Mouse (Mus musculus): ENCODE data around the gene Pigl.
"Not testable (repeated sequence)": the region's sequence is repeated elsewhere in the genome, so short reads cannot be mapped to it uniquely, and the experiment has no call there.

Gene Pigl

DNA sequence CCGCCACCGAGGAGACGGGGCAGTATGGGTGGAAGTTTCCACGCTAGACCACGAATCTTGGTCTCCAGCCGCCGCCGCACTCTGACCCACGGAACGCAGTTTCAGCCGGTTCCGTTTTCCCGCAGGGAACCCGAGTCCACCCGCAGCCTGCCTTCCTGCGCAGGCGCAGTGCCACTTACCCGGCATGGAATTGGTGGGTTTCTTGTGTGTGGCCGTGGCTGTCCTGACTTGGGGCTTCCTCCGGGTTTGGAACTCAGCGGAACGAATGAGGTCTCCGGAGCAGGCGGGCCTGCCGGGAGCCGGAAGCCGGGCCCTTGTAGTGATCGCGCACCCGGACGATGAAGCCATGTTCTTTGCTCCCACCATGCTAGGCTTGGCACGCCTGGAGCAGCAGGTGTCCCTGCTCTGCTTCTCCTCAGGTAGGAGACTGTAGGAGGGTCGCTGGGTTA lies at the start of gene Pigl, which contains the start of gene Ncor1:
Pigl (plus strand) TSS at position 185 of the 449 bp plus-strand sequence.
Ncor1 (minus strand) TSS at position 266 of the 449 bp plus-strand sequence.
- DNase-seq (ENCODE audit: low read depth): peak; percentile 91

DNA sequence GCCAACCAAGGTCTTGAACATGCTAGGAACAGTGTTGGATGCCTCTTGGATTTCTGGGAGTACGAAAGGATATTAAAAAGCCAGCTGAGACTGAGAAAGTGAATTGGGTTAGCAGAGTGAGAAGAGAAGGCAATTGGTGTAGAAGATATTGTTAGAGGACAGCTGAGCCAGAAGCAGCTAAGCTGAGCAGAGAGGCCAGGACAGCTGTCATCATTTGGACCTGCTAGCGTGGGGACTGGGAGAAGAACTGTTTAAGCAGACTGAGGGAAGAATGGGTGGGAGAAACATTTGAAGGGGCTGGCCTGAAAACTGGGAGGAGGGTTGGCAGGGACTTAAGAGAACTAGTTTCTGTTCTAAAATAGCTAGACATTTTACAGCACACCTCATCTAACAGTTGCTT lies 49.4 kb upstream of the Pigl start:
- no peak for DNase-seq (ENCODE audit: low read depth)

DNA sequence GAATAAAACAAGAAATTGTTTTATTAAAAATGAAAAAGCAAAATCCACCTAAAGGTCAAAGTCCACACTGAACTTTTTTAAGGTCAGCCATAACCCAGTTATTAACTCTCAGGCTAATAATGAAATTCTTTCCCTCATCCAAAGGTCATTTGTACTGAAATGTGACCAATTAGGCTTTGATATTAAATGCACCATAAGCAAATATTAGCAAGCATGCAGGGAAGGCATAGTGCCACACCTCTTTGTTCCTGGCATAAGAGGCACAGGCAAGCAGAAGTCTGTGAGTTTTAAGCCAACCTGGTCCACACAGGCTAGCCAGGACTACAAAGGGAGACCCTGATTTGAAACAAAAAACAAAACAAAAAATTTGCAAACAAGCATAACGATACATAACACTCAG lies 48.6 kb upstream of the Pigl start:
- DNase-seq (ENCODE audit: low read depth): no peak

DNA sequence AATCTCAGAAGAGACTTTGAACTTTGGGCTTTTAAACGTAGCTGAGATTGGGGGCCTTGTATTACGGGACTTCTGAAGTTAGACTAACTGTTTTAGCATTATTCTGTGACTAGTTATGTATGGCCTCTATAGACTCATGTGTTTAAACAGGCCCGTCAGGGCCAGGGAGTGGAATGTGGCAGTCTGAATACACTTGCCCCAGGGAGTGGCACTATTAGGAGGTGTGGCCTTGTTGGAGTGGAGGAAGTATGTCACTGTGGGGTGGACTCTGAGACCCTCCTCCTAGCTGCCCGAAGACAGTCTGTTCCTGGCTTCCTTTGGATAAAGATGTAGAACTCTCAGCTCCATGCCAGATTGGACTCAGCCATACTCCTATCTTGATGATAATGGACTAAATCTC lies 43.2 kb upstream of the Pigl start:
- DNase-seq (ENCODE audit: low read depth): no peak

DNA sequence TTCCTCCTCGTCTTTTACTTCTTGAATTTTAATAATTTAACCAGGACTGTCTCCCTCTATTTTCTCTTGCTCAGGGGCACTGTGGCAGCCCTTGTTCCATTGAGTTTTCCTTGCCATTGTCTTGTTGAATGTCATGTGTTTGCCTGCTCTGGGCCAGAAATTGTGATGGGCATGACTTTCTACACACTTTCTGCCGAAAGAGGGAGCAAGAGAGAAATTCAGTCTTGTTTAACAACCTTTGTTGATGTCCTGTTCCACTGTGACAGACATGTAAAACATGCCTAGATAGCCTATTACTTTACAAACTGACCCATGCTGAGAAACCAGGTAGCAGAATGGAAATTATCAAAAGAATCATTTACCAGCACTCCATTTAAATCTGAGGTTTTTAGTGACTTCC lies 33.7 kb upstream of the Pigl start:
- peak; percentile 5 for DNase-seq (ENCODE audit: low read depth)

GRCm38 (mm10) chr11:62426266-62426665 lies 32.0 kb upstream of the Pigl start:
- DNase-seq (ENCODE audit: low read depth): no peak

DNA sequence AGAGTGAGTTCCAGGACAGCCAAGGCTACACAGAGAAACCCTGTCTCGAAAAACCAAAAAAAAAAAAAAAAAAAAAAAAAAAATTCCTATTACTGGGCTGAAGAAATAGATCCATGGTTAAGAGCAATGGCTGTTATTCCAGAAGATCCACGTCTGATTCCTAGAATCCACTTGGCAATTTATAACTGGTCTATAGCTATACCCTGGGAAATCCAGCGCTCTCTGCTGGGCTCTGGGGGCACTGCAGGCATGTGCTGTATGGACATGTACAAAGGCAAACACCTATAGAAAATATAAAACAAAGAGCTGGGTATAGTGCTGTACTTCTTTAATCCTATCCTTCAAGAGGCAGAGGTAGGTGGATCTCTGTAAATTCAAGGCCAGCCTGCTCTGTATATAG lies 31.2 kb upstream of the Pigl start:
- peak; percentile 28 for DNase-seq (ENCODE audit: low read depth)

GRCm38 (mm10) chr11:62432211-62432610 lies 26.0 kb upstream of the Pigl start:
- no peak for DNase-seq (ENCODE audit: low read depth)

DNA sequence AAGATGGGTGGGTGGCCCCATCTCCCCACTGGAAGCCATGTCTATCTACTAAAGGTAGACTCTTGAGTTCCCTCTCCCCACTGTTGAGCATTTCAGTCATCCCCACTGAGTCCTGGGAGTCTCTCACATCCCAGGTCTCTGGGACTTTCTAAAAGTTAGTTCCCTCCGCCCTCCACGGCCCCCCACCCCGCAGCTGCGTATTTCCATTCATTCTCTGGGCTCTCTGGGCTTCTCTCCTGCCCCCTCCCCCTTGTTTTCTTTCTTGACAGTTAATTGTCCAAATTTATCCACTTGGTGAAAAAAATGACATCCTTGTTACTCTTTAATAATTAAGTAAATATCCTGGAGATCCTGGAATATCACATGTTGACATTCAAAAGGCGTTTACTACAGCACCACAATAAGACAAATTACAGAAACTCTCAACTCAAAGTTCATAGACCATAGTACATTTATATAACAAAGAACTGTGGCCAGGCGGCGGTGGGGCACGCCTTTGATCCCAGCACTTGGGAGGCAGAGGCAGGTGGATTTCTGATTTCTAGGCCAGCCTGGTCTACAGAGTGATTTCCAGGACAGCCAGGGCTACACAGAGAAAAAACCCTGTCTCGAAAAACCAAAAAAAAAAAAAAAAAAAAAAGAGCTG lies 17.5 kb upstream of the Pigl start:
- DNase-seq (ENCODE audit: low read depth): no peak

DNA sequence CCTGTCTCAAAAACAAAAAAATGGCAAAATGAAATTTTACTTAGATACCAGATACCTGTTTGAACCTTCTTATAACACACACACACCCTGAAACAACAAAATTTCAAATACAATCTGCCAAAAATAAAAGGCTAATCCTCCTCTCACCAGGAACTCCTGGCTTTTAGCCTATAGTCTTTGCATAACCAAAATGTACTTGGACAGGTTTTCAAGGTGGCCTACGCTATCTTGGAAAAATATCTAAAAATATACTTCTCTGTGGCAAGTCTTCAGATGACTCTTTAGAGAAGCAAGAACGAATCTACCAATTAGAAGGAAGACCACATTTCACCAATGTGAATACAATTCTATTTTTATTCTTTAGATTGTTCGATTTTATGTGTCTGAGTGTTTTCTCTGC lies 12.5 kb upstream of the Pigl start:
- DNase-seq (ENCODE audit: low read depth): no peak

DNA sequence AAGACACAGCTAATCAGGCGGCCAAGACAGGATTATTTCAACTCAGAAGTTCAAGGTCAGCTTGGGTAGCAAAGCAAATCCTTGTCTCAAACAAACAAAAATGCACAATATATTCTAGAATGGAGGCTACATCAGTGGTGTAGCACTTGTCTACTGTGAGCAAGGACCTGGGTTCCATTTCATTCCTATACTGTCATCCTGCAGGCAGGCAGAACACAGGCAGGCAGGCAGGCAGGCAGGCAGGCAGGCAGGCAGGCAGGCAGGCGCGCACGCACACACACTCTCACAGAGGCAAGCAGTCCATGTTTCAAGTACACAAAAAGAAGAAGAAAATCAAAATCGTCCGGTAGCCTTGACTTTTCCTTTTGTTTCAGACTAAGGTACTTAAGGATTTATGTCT lies 9.3 kb upstream of the Pigl start:
- no peak for DNase-seq (ENCODE audit: low read depth)

DNA sequence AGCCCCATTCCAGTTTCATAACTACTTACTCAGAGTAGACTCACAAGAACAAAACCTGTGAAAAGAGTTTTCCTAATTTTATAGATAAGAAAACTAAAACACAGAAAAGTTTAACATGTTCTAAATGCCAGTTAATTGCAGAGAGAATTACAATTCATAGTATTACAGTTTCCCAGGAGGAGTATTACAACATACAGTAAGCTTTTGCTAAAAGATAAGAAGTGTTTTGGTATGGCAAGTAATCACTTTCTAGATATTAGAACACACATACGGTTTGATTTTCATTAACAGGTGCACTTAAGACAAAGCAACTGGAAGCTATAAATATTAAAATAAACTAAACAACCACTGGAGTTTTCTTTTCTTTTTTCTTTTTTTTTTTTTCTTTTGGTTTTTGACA lies 3.1 kb upstream of the Pigl start:
- no peak for DNase-seq (ENCODE audit: low read depth)

GRCm38 (mm10) chr11:62456021-62456482 lies 2.2 kb upstream of the Pigl start:
- DNase-seq (ENCODE audit: low read depth): no peak

GRCm38 (mm10) chr11:62456483-62457172 lies 1.6 kb upstream of the Pigl start:
- peak; percentile 76 for DNase-seq (ENCODE audit: low read depth)

GRCm38 (mm10) chr11:62457241-62457890 lies 894 bp upstream of the Pigl start:
- peak; percentile 94 for DNase-seq (ENCODE audit: low read depth)

DNA sequence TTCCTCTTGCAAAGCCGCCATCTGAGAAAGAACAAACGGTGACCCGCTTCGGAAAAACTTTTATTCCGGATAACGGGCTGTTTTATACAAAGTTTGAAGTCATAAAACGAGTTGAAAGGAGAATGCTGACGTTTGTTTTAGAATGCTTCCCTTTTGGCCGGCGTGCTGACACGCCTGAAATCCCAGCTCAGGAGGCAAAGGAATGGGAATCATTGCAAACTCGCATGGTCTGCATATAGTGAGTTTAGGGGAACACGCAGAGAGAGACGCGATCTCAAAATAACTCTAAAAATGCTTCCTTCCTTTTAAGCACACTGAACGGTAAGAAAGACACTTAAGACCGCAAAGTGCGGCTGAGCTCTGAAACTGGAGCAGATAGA lies 379 bp upstream of the Pigl start:
- no peak for DNase-seq (ENCODE audit: low read depth)

GRCm38 (mm10) chr11:62458780-62459179 lies 520 bp downstream of the Pigl start:
- DNase-seq (ENCODE audit: low read depth): no peak

GRCm38 (mm10) chr11:62462529-62462928 lies 4.3 kb downstream of the Pigl start:
- not testable (repeated sequence) for DNase-seq (ENCODE audit: low read depth)

GRCm38 (mm10) chr11:62463225-62463915 lies 5.1 kb downstream of the Pigl start:
- DNase-seq (ENCODE audit: low read depth): no peak

DNA sequence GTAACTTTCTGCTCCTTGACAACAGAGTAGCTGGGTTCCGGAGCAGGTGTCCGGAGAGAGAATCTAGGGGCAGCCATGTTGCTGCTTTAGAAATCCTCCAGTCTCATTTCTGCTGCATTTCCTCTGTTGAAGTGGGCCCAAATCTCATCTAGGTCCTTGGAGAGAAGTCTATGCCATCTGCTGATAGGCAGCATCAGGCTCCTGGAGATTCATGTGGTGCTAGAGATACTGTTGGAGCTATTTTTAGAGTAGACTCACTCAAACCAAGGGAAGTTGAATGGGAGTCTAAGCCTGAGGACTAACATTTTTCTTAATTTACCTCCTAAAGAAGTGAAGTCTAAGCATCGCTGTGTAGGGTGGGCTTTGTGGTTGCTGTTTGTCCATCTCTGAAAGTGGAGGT lies 6.4 kb downstream of the Pigl start:
- no peak for DNase-seq (ENCODE audit: low read depth)

DNA sequence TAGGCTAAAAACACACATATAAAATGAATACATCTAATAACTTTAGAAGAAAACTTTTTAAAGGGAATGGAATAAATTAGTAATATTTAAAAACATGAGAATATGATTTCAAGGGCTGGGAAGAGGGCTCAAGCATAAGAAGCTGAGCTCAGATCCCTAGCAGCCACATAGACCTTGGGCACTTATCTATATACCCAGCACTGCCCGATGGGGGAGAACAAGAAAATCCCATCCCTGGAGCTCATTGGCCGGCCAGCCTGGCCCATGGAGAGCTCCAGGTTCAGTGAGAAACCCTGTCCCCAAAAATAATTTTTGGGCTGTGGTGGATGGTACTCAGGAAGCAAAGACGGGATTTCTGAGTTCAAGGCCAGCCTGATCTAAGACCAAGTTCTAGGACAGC lies 7.6 kb downstream of the Pigl start:
- DNase-seq (ENCODE audit: low read depth): no peak

DNA sequence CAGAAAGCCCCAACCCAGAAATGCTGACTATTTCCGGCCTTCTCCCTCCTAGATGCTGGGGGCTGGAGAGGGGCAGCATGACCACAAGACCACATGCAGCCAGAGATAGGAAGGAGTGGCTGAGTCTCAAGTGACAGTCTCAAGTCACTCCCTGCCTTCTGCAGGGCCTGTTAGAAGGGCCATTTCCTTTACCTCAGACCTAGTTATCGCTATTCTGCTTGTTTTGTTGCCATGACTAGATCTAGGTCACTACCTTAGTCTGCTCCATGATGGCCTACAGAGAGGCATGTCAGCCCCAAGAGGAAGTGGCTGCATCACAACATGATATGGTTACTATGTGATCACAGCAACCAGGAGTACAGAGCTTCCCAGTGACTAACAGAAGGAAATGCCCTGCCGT lies 8.3 kb downstream of the Pigl start:
- DNase-seq (ENCODE audit: low read depth): no peak

- not testable (repeated sequence) for DNase-seq (ENCODE audit: low read depth)
Measured at GRCm38 (mm10) chr11:62467289-62467688, 9.0 kb downstream of the Pigl start.

All from NIH3T3 (cell line).